Mouse (Mus musculus): ENCODE measurements at regions not wholly inside any gene's neighbourhood (a gene's known extent, or its start where the extent isn't known, plus 50 kb on each side); places are given as distances from the start of the nearest gene placed in this dataset.

DNA sequence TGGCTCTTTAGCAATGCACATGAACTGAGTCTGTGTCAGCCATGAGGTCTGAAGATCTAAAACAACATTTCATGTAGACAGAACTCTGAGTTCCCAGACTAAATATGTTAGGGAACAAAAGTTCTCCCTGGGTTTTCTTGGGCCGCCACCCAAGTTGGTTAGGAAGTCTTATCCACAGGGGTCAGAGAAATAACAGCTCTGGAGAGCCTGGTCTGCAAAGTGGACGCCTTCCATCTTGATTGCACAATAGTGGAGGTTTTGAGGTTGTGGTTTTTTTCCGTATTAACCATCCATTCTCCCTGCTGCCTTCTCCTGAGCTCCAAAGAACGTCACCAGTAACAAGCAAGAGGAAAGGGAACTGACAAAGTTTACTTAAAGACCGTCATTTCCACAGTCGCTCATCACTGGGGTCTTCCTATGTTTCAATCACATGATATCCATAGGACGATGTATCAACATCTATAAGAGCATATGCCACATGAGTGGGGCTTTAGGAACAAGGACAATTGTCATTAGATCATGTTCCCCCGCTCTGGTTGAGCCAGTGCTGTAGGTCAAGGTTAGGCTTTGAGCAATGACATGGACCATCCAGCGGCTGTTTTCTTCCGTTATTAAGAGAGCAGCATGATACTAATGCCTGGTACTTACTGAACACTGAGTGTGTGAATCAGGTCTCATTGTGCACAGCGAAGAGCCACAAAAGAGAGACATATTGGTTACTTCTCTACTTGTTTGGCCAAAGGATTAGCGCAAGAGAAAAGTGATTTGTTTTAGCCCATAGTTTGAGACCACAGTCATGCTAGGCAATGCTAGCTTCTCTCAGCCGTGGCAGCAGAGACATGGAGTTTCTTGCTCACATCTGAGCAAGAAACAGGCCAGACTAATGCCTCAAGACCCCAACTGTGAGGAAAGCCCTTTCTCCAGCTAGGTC is 67.1 kb upstream of the Cyp1b1 start:
- no peaks in the 10 kb centered on the region for H3K4me1 ChIP-seq (ENCODE audit: control insufficient read depth, insufficient read depth)

DNA sequence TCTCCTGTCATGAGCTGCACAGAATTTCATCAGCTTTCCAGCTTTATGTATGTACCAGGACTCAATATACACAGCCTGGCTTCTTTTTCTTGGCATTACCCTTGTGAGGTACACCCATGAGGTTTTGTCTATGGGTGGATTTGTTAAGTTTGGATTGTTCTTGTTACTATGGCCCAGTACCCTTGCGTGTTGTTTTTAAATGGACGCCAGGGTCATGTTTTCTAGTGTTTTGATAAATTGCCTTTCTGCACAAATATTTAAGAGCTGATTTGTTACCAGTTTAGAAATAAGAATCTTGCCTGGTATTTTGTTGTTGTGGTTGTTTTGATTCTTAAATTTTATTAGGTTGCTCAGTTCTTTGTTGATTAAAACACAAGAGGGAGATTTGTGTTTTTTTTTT is 66.4 kb upstream of the Cyp1b1 start:
- no peak for DNase-seq (ENCODE audit: low spot score)
- Histone ChIP-seq H3K36me3 (replicated peaks; ENCODE audit: control insufficient read depth, insufficient read depth, low read length) (no peaks in the 10 kb centered on the region), H3K4me2 (ENCODE audit: low read depth, low read length) (no peak overlapping the region), H3K9ac (replicated peaks; ENCODE audit: low read depth, low read length) (no peak overlapping the region), H3K27me3 (ENCODE audit: control insufficient read depth, insufficient read depth, low read length) (no peaks in the 10 kb centered on the region), H3K4me1 (ENCODE audit: control insufficient read depth, insufficient read depth) (no peaks in the 10 kb centered on the region), H3K4me3 (ENCODE audit: low read depth, low read length) (no peak overlapping the region), H3K27ac (ENCODE audit: low read depth) (no peak overlapping the region), H3K9me3 (replicated peaks; ENCODE audit: control insufficient read depth, low read length) (no peaks in the 10 kb centered on the region)
- no peak for ATAC-seq (ENCODE audit: insufficient read depth, low read depth)
- 86% methylated on average over 2 of the region's 2 CpGs for WGBS
- TF ChIP-seq EP300 (IDR thresholded peaks at IDR 0.05; ENCODE audit: low read depth) (no peak), CTCF (IDR thresholded peaks at IDR 0.05; ENCODE audit: low read depth) (no peak)

More for the DNA sequence above, 67.1 kb upstream of the Cyp1b1 start:
- 80% methylated on average over 13 of the region's 13 CpGs for WGBS
- no peak for DNase-seq (ENCODE audit: low spot score)
- Histone ChIP-seq H3K36me3 (replicated peaks; ENCODE audit: control insufficient read depth, insufficient read depth, low read length) (no peaks in the 10 kb centered on the region), H3K4me3 (ENCODE audit: low read depth, low read length) (no peak overlapping the region), H3K9ac (replicated peaks; ENCODE audit: low read depth, low read length) (no peak overlapping the region), H3K27me3 (ENCODE audit: control insufficient read depth, insufficient read depth, low read length) (no peaks in the 10 kb centered on the region), H3K4me2 (ENCODE audit: low read depth, low read length) (no peak overlapping the region), H3K9me3 (replicated peaks; ENCODE audit: control insufficient read depth, low read length) (no peaks in the 10 kb centered on the region), H3K27ac (ENCODE audit: low read depth) (no peak overlapping the region)
- ATAC-seq (ENCODE audit: insufficient read depth, low read depth) = no peak
- TF ChIP-seq CTCF (IDR thresholded peaks at IDR 0.05; ENCODE audit: low read depth) (no peak), EP300 (IDR thresholded peaks at IDR 0.05; ENCODE audit: low read depth) (no peak)

DNA sequence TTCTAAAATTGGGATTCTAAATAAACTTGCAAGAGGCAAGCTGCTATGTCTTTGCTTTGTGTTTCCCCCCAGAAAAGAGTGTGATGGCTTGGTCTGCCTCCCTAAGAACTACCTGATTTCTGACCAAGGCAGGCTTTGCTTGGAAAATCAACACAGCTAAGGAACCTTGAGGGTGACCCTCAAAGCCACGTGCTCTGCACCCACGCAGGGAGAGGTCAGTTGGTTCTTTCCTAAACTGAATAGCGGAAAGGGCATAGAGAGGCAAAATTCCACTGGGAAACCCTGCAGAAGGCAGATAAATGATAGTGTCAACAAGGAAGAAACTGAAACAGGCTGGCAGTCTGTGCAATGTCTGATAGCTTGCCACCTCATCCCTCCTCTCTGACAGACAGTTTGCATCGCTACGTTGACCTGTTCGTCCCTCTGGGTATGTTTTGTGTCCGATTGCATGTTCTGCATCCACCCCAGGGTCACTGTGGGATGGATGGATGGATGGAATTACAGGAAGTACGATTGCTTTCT is 63.1 kb upstream of the Cyp1b1 start:
- TF ChIP-seq CTCF (IDR thresholded peaks at IDR 0.05; ENCODE audit: low read depth) (no peak), EP300 (IDR thresholded peaks at IDR 0.05; ENCODE audit: low read depth) (no peak)
- Histone ChIP-seq H3K9ac (replicated peaks; ENCODE audit: low read depth, low read length) (no peak overlapping the region), H3K36me3 (replicated peaks; ENCODE audit: control insufficient read depth, insufficient read depth, low read length) (no peaks in the 10 kb centered on the region), H3K4me3 (ENCODE audit: low read depth, low read length) (no peak overlapping the region), H3K4me1 (ENCODE audit: control insufficient read depth, insufficient read depth) (no peaks in the 10 kb centered on the region; the same call in 1 of the 2 replicates), H3K9me3 (replicated peaks; ENCODE audit: control insufficient read depth, low read length) (no peaks in the 10 kb centered on the region), H3K27ac (ENCODE audit: low read depth) (no peak overlapping the region), H3K27me3 (ENCODE audit: control insufficient read depth, insufficient read depth, low read length) (no peaks in the 10 kb centered on the region), H3K4me2 (ENCODE audit: low read depth, low read length) (no peak overlapping the region)
- WGBS = 55% methylated on average over 8 of the region's 8 CpGs
- no peak for ATAC-seq (ENCODE audit: insufficient read depth, low read depth)
- no peak for DNase-seq (ENCODE audit: low spot score)

GRCm38 (mm10) chr17:79776177-79776576 is 61.3 kb upstream of the Cyp1b1 start:
- Histone ChIP-seq H3K27me3 (ENCODE audit: control insufficient read depth, insufficient read depth, low read length) (no peaks in the 10 kb centered on the region), H3K9me3 (replicated peaks; ENCODE audit: control insufficient read depth, low read length) (no peaks in the 10 kb centered on the region), H3K4me2 (ENCODE audit: low read depth, low read length) (no peak overlapping the region), H3K4me1 (ENCODE audit: control insufficient read depth, insufficient read depth) (no peaks in the 10 kb centered on the region; the same call in 1 of the 2 replicates), H3K9ac (replicated peaks; ENCODE audit: low read depth, low read length) (no peak overlapping the region), H3K36me3 (replicated peaks; ENCODE audit: control insufficient read depth, insufficient read depth, low read length) (no peaks in the 10 kb centered on the region), H3K27ac (ENCODE audit: low read depth) (no peak overlapping the region), H3K4me3 (ENCODE audit: low read depth, low read length) (no peak overlapping the region)
- TF ChIP-seq CTCF (IDR thresholded peaks at IDR 0.05; ENCODE audit: low read depth) (no peak), EP300 (IDR thresholded peaks at IDR 0.05; ENCODE audit: low read depth) (no peak)
- DNase-seq (ENCODE audit: low spot score) (no peak), ATAC-seq (ENCODE audit: insufficient read depth, low read depth) (no peak)
- 85% methylated on average over 4 of the region's 4 CpGs for WGBS

- Histone ChIP-seq H3K4me1 (ENCODE audit: control insufficient read depth, insufficient read depth) (no peaks in the 10 kb centered on the region; the same call in 1 of the 2 replicates), H3K36me3 (replicated peaks; ENCODE audit: control insufficient read depth, insufficient read depth, low read length) (no peaks in the 10 kb centered on the region), H3K9me3 (replicated peaks; ENCODE audit: control insufficient read depth, low read length) (no peaks in the 10 kb centered on the region), H3K9ac (replicated peaks; ENCODE audit: low read depth, low read length) (no peak overlapping the region), H3K4me3 (ENCODE audit: low read depth, low read length) (no peak overlapping the region), H3K27ac (ENCODE audit: low read depth) (no peak overlapping the region), H3K27me3 (ENCODE audit: control insufficient read depth, insufficient read depth, low read length) (no peaks in the 10 kb centered on the region), H3K4me2 (ENCODE audit: low read depth, low read length) (no peak overlapping the region)
- TF ChIP-seq CTCF (IDR thresholded peaks at IDR 0.05; ENCODE audit: low read depth) (no peak), EP300 (IDR thresholded peaks at IDR 0.05; ENCODE audit: low read depth) (no peak)
- 54% methylated on average over 6 of the region's 6 CpGs for WGBS
- ATAC-seq (ENCODE audit: insufficient read depth, low read depth) (no peak), DNase-seq (ENCODE audit: low spot score) (no peak)
Measured at GRCm38 (mm10) chr17:79775216-79775615, 60.4 kb upstream of the Cyp1b1 start.
